Mouse (Mus musculus) bone marrow macrophage, adult 2 months (primary cell): Measurements from ENCODE around the gene Nectin3.

Experiments
- CTCF ChIP-seq: IDR thresholded peaks from 2 replicates; pipeline ENCODE4 v1.5.1; 2012; ENCODE audit warnings: low read depth, mild to moderate bottlenecking, low read length, moderate library complexity
- POLR2A ChIP-seq: IDR thresholded peaks from 2 replicates; pipeline ENCODE4 v1.6.1; 2012; ENCODE audit warnings: mild to moderate bottlenecking, low read depth, low read length, borderline replicate concordance

GRCm38 (mm10) chr16:46389415-46390033 is 108.8 kb downstream of the Nectin3 start:
- no peak for TF ChIP-seq CTCF
- TF ChIP-seq POLR2A, result no peak
